Mouse (Mus musculus) macrophage (primary cell): ENCODE measurements around the gene Tub. TPM values are rescaled to one million over a fixed set of nuclear protein-coding genes. Genes with fewer than 3 reads are reported as not detected.

Experiments used
- H3K27ac ChIP-seq: fragments of 350-480 bp; formaldehyde crosslinking; 2 replicates; pipeline ENCODE4 v1.9.0; 2021
- H3K36me3 ChIP-seq: fragments of 350-480 bp; formaldehyde crosslinking; 2 replicates; pipeline ENCODE4 v1.9.0; 2021; ENCODE audit errors: inconsistent target
- H3K4me3 ChIP-seq: fragments of 350-480 bp; formaldehyde crosslinking; 2 replicates; pipeline ENCODE4 v1.9.0; 2021; ENCODE audit errors: inconsistent target
- H3K79me2 ChIP-seq: fragments of 350-480 bp; formaldehyde crosslinking; 2 replicates; pipeline ENCODE4 v1.9.0; 2021; ENCODE audit errors: inconsistent target
- WGBS: methylation state at CpG from one replicate; pipeline ENCODE4 v1.1.7; 2026; ENCODE audit warnings: inconsistent platforms; ENCODE audit not compliant: missing documents; 5-methylcytosine and 5-hydroxymethylcytosine counted together
- polyA plus RNA-seq: library from polyadenylated mRNA; stranded (reverse); fragments of 250-400 nt; gene quantifications from 3 replicates; pipeline ENCODE4 v1.2.4, GENCODE M21; 2018; ENCODE audit warnings: inconsistent platforms

Gene Tub
- polyA plus RNA-seq, 1 experiment from 2014 or later, result not detected

GRCm38 (mm10) chr7:108950762-108951331, 709 bp downstream of the Tub start:
- Histone ChIP-seq H3K27ac (no peak overlapping the region), H3K4me3 (no peak overlapping the region)
- WGBS, result 5% methylated on average over 52 of the region's 52 CpGs

GRCm38 (mm10) chr7:108952801-108953200, 2.7 kb downstream of the Tub start:
- WGBS, result 25% methylated on average over 6 of the region's 6 CpGs
- no peaks in the 10 kb centered on the region for H3K79me2 ChIP-seq
- H3K36me3 ChIP-seq, result no peaks in the 10 kb centered on the region
- no peak overlapping the region for H3K4me3 ChIP-seq
- H3K27ac ChIP-seq, result no peak overlapping the region

More at GRCm38 (mm10) chr7:108950762-108951331, 709 bp downstream of the Tub start:
- Histone ChIP-seq H3K79me2 (no peaks in the 10 kb centered on the region), H3K36me3 (no peaks in the 10 kb centered on the region)

- WGBS, result 38% methylated on average over 4 of the region's 4 CpGs
- Histone ChIP-seq H3K4me3 (no peak overlapping the region), H3K36me3 (no peaks in the 10 kb centered on the region), H3K79me2 (no peaks in the 10 kb centered on the region), H3K27ac (no peak overlapping the region)
These were observed 4.0 kb downstream of the Tub start for GRCm38 (mm10) chr7:108954185-108954584.

GRCm38 (mm10) chr7:108957734-108958133, 7.6 kb downstream of the Tub start:
- no peaks in the 10 kb centered on the region for H3K79me2 ChIP-seq
- 46% methylated on average over 2 of the region's 2 CpGs for WGBS
- no peak overlapping the region for H3K27ac ChIP-seq
- no peaks in the 10 kb centered on the region for H3K36me3 ChIP-seq
- H3K4me3 ChIP-seq, result no peak overlapping the region

GRCm38 (mm10) chr7:108965968-108966367, 15.8 kb downstream of the Tub start:
- no peaks in the 10 kb centered on the region for H3K79me2 ChIP-seq
- no peak overlapping the region for H3K27ac ChIP-seq
- H3K4me3 ChIP-seq, result no peak overlapping the region
- H3K36me3 ChIP-seq, result no peaks in the 10 kb centered on the region
- 14% methylated on average over 2 of the region's 2 CpGs for WGBS

- no peaks in the 10 kb centered on the region for H3K36me3 ChIP-seq
- H3K4me3 ChIP-seq, result no peak overlapping the region
- no peak overlapping the region for H3K27ac ChIP-seq
- 28% methylated on average over 7 of the region's 7 CpGs for WGBS
- no peaks in the 10 kb centered on the region for H3K79me2 ChIP-seq
These were observed 16.7 kb downstream of the Tub start for GRCm38 (mm10) chr7:108966742-108967362.

- no peak overlapping the region for H3K4me3 ChIP-seq
- no peaks in the 10 kb centered on the region for H3K79me2 ChIP-seq
- 32% methylated on average over 6 of the region's 6 CpGs for WGBS
- H3K36me3 ChIP-seq, result no peaks in the 10 kb centered on the region
- H3K27ac ChIP-seq, result no peak overlapping the region
These were observed 18.1 kb downstream of the Tub start for GRCm38 (mm10) chr7:108968201-108968600.

GRCm38 (mm10) chr7:108972273-108972672, 22.1 kb downstream of the Tub start:
- H3K36me3 ChIP-seq, result no peaks in the 10 kb centered on the region
- H3K79me2 ChIP-seq, result no peaks in the 10 kb centered on the region
- 77% methylated on average over 6 of the region's 6 CpGs for WGBS
- H3K27ac ChIP-seq, result no peak overlapping the region
- H3K4me3 ChIP-seq, result no peak overlapping the region

- H3K27ac ChIP-seq, result no peak overlapping the region
- WGBS, result 84% methylated on average over 2 of the region's 3 CpGs
- H3K4me3 ChIP-seq, result no peak overlapping the region
- no peaks in the 10 kb centered on the region for H3K36me3 ChIP-seq
- no peaks in the 10 kb centered on the region for H3K79me2 ChIP-seq
These were observed 36.0 kb downstream of the Tub start for GRCm38 (mm10) chr7:108985934-108986708.

GRCm38 (mm10) chr7:108991207-108991606, 41.1 kb downstream of the Tub start:
- Histone ChIP-seq H3K36me3 (no peaks in the 10 kb centered on the region), H3K4me3 (no peak overlapping the region), H3K79me2 (no peaks in the 10 kb centered on the region), H3K27ac (no peak overlapping the region)
- WGBS, result 53% methylated on average over 8 of the region's 9 CpGs

GRCm38 (mm10) chr7:108993230-108993629, 43.1 kb downstream of the Tub start:
- H3K27ac ChIP-seq, result no peak overlapping the region
- H3K36me3 ChIP-seq, result no peaks in the 10 kb centered on the region
- H3K4me3 ChIP-seq, result no peak overlapping the region
- H3K79me2 ChIP-seq, result no peaks in the 10 kb centered on the region
- WGBS, result 88% methylated on average over 7 of the region's 7 CpGs

GRCm38 (mm10) chr7:108993881-108994291, 43.7 kb downstream of the Tub start:
- no peak overlapping the region for H3K27ac ChIP-seq
- H3K79me2 ChIP-seq, result no peaks in the 10 kb centered on the region
- 68% methylated on average over 3 of the region's 3 CpGs for WGBS

GRCm38 (mm10) chr7:108996156-108996555, 46.0 kb downstream of the Tub start:
- Histone ChIP-seq H3K4me3 (no peak overlapping the region), H3K27ac (no peak overlapping the region), H3K79me2 (no peaks in the 10 kb centered on the region), H3K36me3 (no peaks in the 10 kb centered on the region)
- 72% methylated on average over 6 of the region's 6 CpGs for WGBS

More at GRCm38 (mm10) chr7:108993881-108994291, 43.7 kb downstream of the Tub start:
- H3K36me3 ChIP-seq, result no peaks in the 10 kb centered on the region
- H3K4me3 ChIP-seq, result no peak overlapping the region

- Histone ChIP-seq H3K27ac (no peak overlapping the region), H3K4me3 (no peak overlapping the region), H3K79me2 (no peaks in the 10 kb centered on the region), H3K36me3 (no peaks in the 10 kb centered on the region)
- 45% methylated on average over 4 of the region's 4 CpGs for WGBS
These were observed 50.3 kb downstream of the Tub start for GRCm38 (mm10) chr7:109000315-109000954.

- H3K4me3 ChIP-seq, result no peak overlapping the region
- WGBS, result 89% methylated on average over 4 of the region's 4 CpGs
- H3K36me3 ChIP-seq, result no peaks in the 10 kb centered on the region
- H3K27ac ChIP-seq, result no peak overlapping the region
- no peaks in the 10 kb centered on the region for H3K79me2 ChIP-seq
These were observed 51.8 kb downstream of the Tub start for GRCm38 (mm10) chr7:109001971-109002370.
